Mouse (Mus musculus) spleen, adult 2 months (tissue): ENCODE measurements at regions not wholly inside any gene's neighbourhood (a gene's known extent, or its start where the extent isn't known, plus 50 kb on each side); places are given as distances from the start of the nearest gene placed in this dataset.

Experiments used
- CTCF ChIP-seq: fragments of 200-500 bp; IDR thresholded peaks from 2 replicates; pipeline ENCODE4 v1.5.1; 2011; ENCODE audit warnings: mild to moderate bottlenecking, inconsistent platforms; ENCODE audit not compliant: insufficient read depth, insufficient read length, insufficient replicate concordance; ENCODE audit errors: extremely low read depth
- POLR2A ChIP-seq: fragments of 200-500 bp; IDR thresholded peaks from 2 replicates; pipeline ENCODE4 v1.6.1; 2011; ENCODE audit warnings: low read depth, low read length, inconsistent platforms

DNA sequence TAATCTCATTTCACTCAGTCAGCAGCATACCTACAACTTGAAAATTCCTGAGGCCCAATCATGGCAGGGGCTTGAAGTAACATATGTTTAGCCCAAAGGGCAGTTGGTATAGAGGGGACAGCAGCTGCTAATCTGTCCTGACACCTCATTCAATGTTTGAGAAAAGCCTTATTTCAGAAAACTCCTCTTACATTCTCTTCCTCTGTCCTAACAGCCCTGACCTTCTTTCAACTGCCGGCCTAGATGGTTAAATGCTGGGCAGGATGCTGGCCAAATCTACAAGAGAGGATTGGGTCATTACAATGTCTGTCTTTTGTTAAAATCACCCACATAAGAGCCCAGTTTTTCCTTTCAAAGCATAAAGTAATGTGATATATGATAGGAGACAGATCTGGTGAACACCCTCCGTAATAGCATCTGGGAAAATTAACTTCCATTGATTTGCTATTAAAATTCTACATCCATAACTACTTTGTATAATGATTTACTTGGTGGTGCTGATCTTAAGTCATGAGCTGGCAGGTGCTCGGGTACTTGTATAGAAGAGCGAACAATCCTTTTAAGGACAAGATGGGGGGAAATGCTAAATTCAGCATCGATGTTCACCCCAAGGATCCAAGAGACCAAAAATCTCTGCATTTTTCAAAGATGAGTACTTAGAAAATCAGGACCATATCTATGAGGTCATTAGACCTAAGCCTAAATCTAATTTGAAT lies 64.8 kb upstream of the Gm6657 start:
- TF ChIP-seq CTCF (no peak), POLR2A (no peak)
